Mouse (Mus musculus) heart, embryonic 12.5 days (tissue): ENCODE results near the gene Dusp5. TPM values are rescaled to one million over a fixed set of nuclear protein-coding genes. Genes with fewer than 3 reads are reported as not detected.

ENCODE experiments used
- ATAC-seq: fragments of 200-750 bp; cut with Nextera tagmentation; 2 replicates; pipeline ENCODE4 v1.8.0; 2017; ENCODE audit warnings: moderate TSS enrichment, moderate library complexity; ENCODE audit not compliant: insufficient number of reproducible peaks, low FRiP score
- H3K27ac ChIP-seq: fragments of 300-500 bp; sonication (generic); 2 replicates; pipeline ENCODE4 v1.5.1; 2016; ENCODE audit warnings: mild to moderate bottlenecking, moderate library complexity; ENCODE audit not compliant: poor library complexity, severe bottlenecking
- H3K27me3 ChIP-seq: fragments of 300-500 bp; sonication (generic); replicated peaks from 2 replicates; pipeline ENCODE4 v1.6.1; 2016; ENCODE audit warnings: mild to moderate bottlenecking, moderate library complexity
- H3K36me3 ChIP-seq: fragments of 300-500 bp; sonication (generic); 2 replicates; pipeline ENCODE4 v1.6.1; 2016; ENCODE audit warnings: mild to moderate bottlenecking, moderate library complexity
- H3K4me1 ChIP-seq: fragments of 300-500 bp; sonication (generic); replicated peaks from 2 replicates; pipeline ENCODE4 v1.6.1; 2016; ENCODE audit warnings: mild to moderate bottlenecking
- H3K4me2 ChIP-seq: fragments of 300-500 bp; sonication (generic); 2 replicates; pipeline ENCODE4 v1.6.1; 2016; ENCODE audit warnings: mild to moderate bottlenecking, moderate library complexity
- H3K4me3 ChIP-seq: fragments of 300-500 bp; sonication (generic); 2 replicates; pipeline ENCODE4 v1.5.1; 2016; ENCODE audit warnings: mild to moderate bottlenecking
- H3K9ac ChIP-seq: fragments of 300-500 bp; sonication (generic); 2 replicates; pipeline ENCODE4 v1.6.1; 2016; ENCODE audit warnings: mild to moderate bottlenecking, moderate library complexity
- H3K9me3 ChIP-seq: fragments of 300-500 bp; sonication (generic); replicated peaks from 2 replicates; pipeline ENCODE4 v1.6.1; 2016; ENCODE audit warnings: mild to moderate bottlenecking, moderate library complexity
- WGBS: fragments of 180-500 bp; shearing (Covaris S2); methylation state at CpG from one replicate; pipeline ENCODE4 v1.1.7; 2016; 5-methylcytosine and 5-hydroxymethylcytosine counted together
- polyA plus RNA-seq: library from polyadenylated mRNA; unstranded; fragments of >200 nt; fragmentation: Nextera tagmentation; extraction: Ambion mirVana; gene quantifications from 2 replicates; pipeline ENCODE4 v1.2.1, GENCODE M21; 2016

Dusp5 gene
- polyA plus RNA-seq, 1 experiment from 2014 or later: 12.4 TPM

DNA sequence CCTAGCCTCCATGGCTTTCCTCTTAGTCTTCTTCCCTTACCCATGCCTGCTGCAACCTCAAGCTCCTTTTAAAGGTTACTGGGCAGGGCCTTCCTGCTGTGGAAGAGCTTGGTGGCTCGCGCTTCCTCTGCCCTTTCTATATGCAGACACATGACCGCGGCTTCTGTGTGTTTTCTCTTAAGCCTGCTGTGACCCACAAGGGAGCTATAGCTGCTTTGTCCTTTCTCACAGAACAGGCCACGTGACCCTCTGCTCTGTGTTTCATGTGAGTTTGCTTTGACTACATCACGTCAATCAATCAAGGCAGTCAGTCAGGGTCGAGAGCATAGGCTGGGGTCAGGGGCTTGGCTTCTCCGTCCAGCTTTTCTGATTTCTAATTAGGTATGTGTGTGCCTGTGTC lies 18.7 kb downstream of the Dusp5 start:
- Histone ChIP-seq H3K9me3 (no peaks in the 10 kb centered on the region), H3K27ac (no peak overlapping the region), H3K4me3 (no peak overlapping the region), H3K36me3 (peaks cover 8% of the 10 kb centered on the region), H3K4me2 (no peak overlapping the region), H3K27me3 (no peaks in the 10 kb centered on the region), H3K9ac (no peak overlapping the region), H3K4me1 (peaks cover 7% of the 10 kb centered on the region; the same call in 1 of the 2 replicates)
- WGBS: 58% methylated on average over 8 of the region's 8 CpGs
- ATAC-seq: no peak

GRCm38 (mm10) chr19:53550972-53551371 lies 22.1 kb downstream of the Dusp5 start:
- 0 out of 2 replicates have a peak overlapping the region, but pooled peaks have one; percentile 1 for H3K4me2 ChIP-seq
- no peaks in the 10 kb centered on the region for H3K9me3 ChIP-seq
- H3K36me3 ChIP-seq: no peaks in the 10 kb centered on the region
- no peak overlapping the region for H3K27ac ChIP-seq
- H3K4me1 ChIP-seq: peaks cover 21% of the 10 kb centered on the region
- no peak overlapping the region for H3K4me3 ChIP-seq
- ATAC-seq: no peak
- 61% methylated on average over 12 of the region's 12 CpGs for WGBS
- H3K27me3 ChIP-seq: no peaks in the 10 kb centered on the region
- no peak overlapping the region for H3K9ac ChIP-seq

DNA sequence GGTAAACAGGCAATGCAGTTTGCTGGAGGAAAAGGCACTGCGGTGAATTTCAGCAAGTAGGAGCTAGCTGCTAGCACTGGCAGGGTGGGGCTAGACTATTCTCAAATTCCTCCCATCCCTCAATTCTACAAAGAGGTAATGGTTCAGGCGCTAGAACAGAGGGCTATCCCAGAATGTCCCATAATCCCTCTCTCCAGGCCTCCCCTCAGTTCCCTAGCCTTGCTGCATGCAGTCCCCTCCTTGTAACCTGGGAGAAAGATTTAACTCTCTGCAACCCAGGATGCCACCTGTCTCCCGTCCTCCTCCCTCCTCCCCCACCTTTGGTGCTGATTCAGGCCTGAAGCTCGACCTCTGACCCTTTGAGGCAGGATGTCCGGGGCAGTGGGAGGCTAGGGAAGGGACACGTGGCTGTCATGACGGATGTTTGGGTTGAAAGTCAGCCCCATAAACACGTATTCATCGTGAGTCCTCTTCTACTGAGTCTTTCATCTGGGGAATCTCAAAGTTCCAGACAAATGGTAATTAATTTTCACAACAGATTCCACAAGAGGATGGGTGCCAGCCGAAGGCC lies 23.4 kb downstream of the Dusp5 start:
- H3K4me2 ChIP-seq: no peak overlapping the region
- no peaks in the 10 kb centered on the region for H3K27me3 ChIP-seq
- peaks cover 26% of the 10 kb centered on the region for H3K4me1 ChIP-seq
- H3K27ac ChIP-seq: no peak overlapping the region
- no peaks in the 10 kb centered on the region for H3K9me3 ChIP-seq
- no peak overlapping the region for H3K9ac ChIP-seq
- no peaks in the 10 kb centered on the region for H3K36me3 ChIP-seq
- no peak for ATAC-seq
- 31% methylated on average over 10 of the region's 10 CpGs for WGBS
- no peak overlapping the region for H3K4me3 ChIP-seq

- Histone ChIP-seq H3K4me3 (no peak overlapping the region), H3K36me3 (no peaks in the 10 kb centered on the region), H3K27ac (no peak overlapping the region)
Measured at GRCm38 (mm10) chr19:53552795-53553194, 23.9 kb downstream of the Dusp5 start.

DNA sequence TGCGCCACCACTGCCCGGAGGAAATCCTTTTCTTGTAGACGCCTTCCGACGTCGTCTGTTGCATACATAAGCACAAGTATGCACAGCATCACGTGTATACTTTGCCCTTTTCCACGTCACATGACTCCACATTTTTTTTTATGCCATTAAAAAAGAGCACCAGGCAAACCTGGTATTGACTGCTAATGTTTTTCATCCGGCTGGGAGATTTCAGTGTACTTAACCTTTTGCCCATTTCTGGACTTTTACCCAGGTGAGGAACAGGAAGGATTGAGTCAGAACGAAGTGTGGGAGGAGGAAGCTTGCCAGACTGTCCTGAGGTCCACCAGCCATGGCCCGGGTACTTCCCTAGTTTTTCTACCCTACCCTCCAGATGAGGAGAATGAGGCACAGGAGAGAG lies 25.5 kb downstream of the Dusp5 start:
- Histone ChIP-seq H3K4me3 (no peak overlapping the region), H3K27me3 (no peaks in the 10 kb centered on the region), H3K4me2 (no peak overlapping the region), H3K9ac (no peak overlapping the region), H3K9me3 (no peaks in the 10 kb centered on the region), H3K36me3 (no peaks in the 10 kb centered on the region), H3K4me1 (peaks cover 34% of the 10 kb centered on the region), H3K27ac (no peak overlapping the region)
- WGBS: 83% methylated on average over 11 of the region's 11 CpGs
- ATAC-seq: no peak

More at GRCm38 (mm10) chr19:53552795-53553194, 23.9 kb downstream of the Dusp5 start:
- Histone ChIP-seq H3K4me1 (peaks cover 31% of the 10 kb centered on the region), H3K4me2 (no peak overlapping the region), H3K27me3 (no peaks in the 10 kb centered on the region), H3K9ac (no peak overlapping the region), H3K9me3 (no peaks in the 10 kb centered on the region)
- 32% methylated on average over 6 of the region's 6 CpGs for WGBS
- ATAC-seq: no peak

DNA sequence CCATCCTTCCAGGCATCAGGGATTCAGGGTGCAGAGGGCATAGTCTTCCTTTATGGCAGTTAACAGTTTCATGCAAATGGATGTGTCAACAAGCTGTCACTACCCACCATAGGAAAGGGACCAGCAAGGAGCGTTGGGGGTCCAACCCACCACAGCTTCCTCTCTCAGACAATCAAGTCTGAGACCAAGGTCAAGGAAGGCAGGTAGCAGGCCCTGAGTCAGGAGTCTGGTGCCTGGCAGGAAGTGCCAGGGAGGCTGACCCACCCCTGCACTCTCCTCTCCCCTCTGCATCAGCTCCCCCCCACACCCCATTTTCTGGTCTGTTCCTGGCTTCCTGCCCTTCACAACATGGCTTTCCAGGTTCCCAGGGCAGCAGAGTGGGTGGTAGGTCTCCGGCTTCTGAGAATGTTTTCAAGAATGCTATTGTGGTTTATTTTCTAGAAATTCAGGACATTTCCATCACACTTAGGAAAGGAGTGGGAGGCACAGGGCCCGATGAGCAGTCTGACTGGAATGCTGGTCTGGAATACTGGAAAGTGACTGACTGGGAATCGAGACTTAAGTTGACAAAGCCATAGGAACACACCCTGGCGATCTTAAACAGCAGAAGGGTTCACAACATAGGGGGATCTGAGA lies 26.2 kb downstream of the Dusp5 start:
- Histone ChIP-seq H3K36me3 (no peaks in the 10 kb centered on the region), H3K4me1 (peaks cover 34% of the 10 kb centered on the region), H3K4me3 (no peak overlapping the region), H3K27ac (no peak overlapping the region), H3K9ac (no peak overlapping the region), H3K4me2 (no peak overlapping the region), H3K27me3 (no peaks in the 10 kb centered on the region), H3K9me3 (no peaks in the 10 kb centered on the region)
- 50% methylated on average over 5 of the region's 5 CpGs for WGBS
- no peak for ATAC-seq

DNA sequence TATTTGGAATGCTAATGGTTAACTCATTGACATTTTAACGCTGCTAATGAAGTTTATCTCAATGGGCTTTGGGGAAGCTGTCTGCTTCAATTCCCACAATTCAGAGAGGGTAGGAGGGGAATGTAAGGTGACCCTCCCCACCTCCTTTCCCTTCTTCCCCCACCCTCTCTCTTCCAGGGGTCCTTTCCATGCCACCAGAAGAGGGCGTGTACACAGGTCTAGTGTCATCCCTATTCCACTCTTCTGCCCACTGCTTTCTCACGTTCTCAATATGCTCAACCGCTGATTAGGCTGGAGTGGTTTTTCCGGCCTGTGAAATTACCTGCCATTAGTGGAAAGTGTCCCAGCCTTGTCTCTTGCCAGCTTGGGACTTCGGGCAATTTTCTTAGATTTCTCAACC lies 27.9 kb downstream of the Dusp5 start:
- Histone ChIP-seq H3K27me3 (no peaks in the 10 kb centered on the region), H3K4me3 (peak overlapping the region; percentile 26), H3K36me3 (no peaks in the 10 kb centered on the region), H3K27ac (no peak overlapping the region), H3K9ac (peak overlapping the region; percentile 38; the same call in 1 of the 2 replicates), H3K4me1 (peaks cover 27% of the 10 kb centered on the region), H3K4me2 (peak overlapping the region; percentile 61), H3K9me3 (no peaks in the 10 kb centered on the region)
- 28% methylated on average over 6 of the region's 6 CpGs for WGBS
- no peak for ATAC-seq

- Histone ChIP-seq H3K27me3 (no peaks in the 10 kb centered on the region), H3K9me3 (no peaks in the 10 kb centered on the region), H3K4me3 (peak overlapping the region; percentile 26), H3K4me2 (peak overlapping the region; percentile 61), H3K36me3 (no peaks in the 10 kb centered on the region), H3K27ac (no peak overlapping the region), H3K9ac (peak overlapping the region; percentile 38; the same call in 1 of the 2 replicates), H3K4me1 (peaks cover 27% of the 10 kb centered on the region)
- peak; percentile 48; the same call in 1 of the 2 replicates for ATAC-seq
- 21% methylated on average over 20 of the region's 20 CpGs for WGBS
Measured at GRCm38 (mm10) chr19:53557267-53557936, 28.5 kb downstream of the Dusp5 start.

- ATAC-seq: no peak
- Histone ChIP-seq H3K4me1 (peaks cover 24% of the 10 kb centered on the region), H3K27me3 (no peaks in the 10 kb centered on the region), H3K9ac (no peak overlapping the region), H3K27ac (no peak overlapping the region), H3K36me3 (no peaks in the 10 kb centered on the region), H3K9me3 (peaks cover 6% of the 10 kb centered on the region), H3K4me2 (no peak overlapping the region), H3K4me3 (no peak overlapping the region)
- 83% methylated on average over 3 of the region's 3 CpGs for WGBS
Measured at GRCm38 (mm10) chr19:53560436-53560835, 31.5 kb downstream of the Dusp5 start.

DNA sequence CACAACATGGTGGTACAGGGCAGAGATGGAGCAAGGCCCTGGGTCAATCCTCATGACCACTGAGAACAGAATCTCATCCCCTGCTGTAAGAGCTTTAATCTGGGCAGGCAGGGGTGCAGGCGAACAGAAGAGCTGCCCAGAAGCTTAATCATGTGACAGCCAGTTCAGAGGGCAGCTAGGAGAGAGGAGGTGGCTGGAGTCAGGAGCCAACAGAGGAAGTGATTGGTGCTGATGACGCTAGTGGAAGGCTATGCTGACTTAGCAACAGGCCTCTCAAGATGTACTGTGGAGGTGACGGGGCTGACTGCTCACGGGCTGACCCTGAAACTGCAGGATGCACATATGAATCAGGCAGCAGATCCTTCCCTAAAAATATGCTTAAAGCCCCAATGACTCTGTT lies 35.3 kb downstream of the Dusp5 start:
- Histone ChIP-seq H3K27me3 (no peaks in the 10 kb centered on the region), H3K36me3 (no peaks in the 10 kb centered on the region), H3K9me3 (peaks cover 8% of the 10 kb centered on the region), H3K9ac (no peak overlapping the region), H3K4me3 (no peak overlapping the region), H3K4me2 (no peak overlapping the region), H3K4me1 (peaks cover 15% of the 10 kb centered on the region), H3K27ac (no peak overlapping the region)
- WGBS: 29% methylated on average over 4 of the region's 4 CpGs
- no peak for ATAC-seq

DNA sequence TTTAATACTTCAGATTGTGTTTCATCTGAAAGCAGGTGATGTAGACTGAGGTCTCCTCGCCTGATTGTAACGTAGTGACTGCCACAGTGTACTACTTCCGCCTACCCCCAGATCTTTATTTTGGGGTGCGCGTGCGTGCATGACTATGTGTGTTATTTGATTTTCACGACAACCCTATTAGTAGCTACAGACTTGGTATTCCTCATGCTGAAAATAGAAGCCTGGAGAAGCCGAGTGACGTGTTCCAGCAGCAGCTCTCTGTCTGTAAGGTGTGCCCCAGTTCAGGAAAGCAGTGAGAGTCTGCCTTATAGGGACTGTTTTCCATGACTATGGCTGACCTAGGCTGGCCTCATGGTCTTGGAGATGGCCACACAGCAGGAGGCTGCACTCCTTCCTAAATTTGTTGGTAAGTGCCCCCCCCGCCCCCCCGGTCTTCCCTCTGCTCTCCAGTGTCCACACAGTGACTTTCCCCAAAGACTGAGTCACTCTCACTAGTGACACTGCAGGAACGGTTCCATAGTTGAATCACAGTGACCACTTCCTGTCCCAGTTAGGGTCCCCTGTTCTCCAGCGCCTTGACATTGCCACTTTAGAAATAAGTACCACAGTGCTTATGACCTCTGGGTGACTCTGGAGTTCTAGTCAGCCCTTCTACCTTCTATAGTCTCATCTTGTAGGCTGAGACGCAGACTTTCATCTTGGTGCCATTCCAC lies 36.8 kb downstream of the Dusp5 start:
- Histone ChIP-seq H3K27me3 (no peaks in the 10 kb centered on the region), H3K36me3 (no peaks in the 10 kb centered on the region), H3K9ac (no peak overlapping the region), H3K4me1 (peaks cover 19% of the 10 kb centered on the region), H3K9me3 (peaks cover 8% of the 10 kb centered on the region), H3K4me3 (no peak overlapping the region), H3K4me2 (no peak overlapping the region), H3K27ac (no peak overlapping the region)
- ATAC-seq: no peak
- 76% methylated on average over 14 of the region's 14 CpGs for WGBS
